Comparison of ENCODE assay signal across 8 mouse cellular contexts in the genomic region with DNA sequence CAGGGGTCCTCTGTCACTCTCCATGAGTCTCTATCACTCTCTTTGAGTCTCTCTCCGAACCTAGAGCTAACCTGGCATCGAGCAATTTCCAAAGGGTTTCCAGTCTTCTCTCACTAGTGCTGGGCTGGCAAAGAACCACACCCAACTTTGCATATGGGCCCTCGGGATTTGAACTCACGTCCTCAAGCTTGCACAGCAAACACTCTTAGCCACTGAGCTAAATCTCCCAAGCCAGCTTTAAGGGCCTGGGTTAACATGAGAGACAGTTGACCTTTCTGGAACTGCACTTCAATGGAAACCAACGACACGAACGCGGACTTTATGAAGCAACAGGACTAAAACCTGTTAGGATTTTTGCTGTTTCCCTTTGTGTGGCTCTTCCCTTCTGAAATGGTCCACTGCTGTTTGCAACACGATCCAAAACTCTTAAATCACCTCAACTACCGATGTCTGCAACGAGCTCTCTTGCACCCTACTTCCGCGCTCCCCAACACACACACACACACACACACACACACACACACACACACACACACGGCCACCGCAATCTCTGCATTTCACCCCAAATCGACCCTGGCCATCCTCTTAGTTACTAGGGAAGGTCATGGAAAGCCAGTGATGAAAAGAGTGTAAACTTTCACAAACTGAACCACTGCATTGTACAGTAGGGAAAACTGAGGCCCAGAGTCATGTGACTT. TPM values are rescaled to one million over a fixed set of nuclear protein-coding genes. Genes with fewer than 3 reads are reported as not detected.
DNase-seq lines count a peak whose midpoint lies in the region; ATAC-seq and TF ChIP-seq lines count a peak whose summit lies in the region.

No protein-coding gene starts in this region.

- no peaks in the 10 kb centered on the region for H3K27me3 ChIP-seq in embryonic facial prominence, embryonic 11.5 days (ENCODE audit: control insufficient read depth, insufficient read depth, low read length)
- no peaks in the 10 kb centered on the region for H3K27me3 ChIP-seq in intestine, embryonic 16.5 days (replicated peaks; ENCODE audit: control insufficient read depth, insufficient read depth, low read length)
- H3K27me3 ChIP-seq in midbrain, postnatal 0 days (ENCODE audit: insufficient read depth, low read length) = peaks cover 8% of the 10 kb centered on the region; the same call in 1 of the 2 replicates

- H3K36me3 ChIP-seq in embryonic facial prominence, embryonic 11.5 days (replicated peaks; ENCODE audit: control insufficient read depth, insufficient read depth, low read depth, low read length) = no peaks in the 10 kb centered on the region
- no peaks in the 10 kb centered on the region for H3K36me3 ChIP-seq in intestine, embryonic 16.5 days (ENCODE audit: control insufficient read depth, insufficient read depth, low read length)
- no peaks in the 10 kb centered on the region for H3K36me3 ChIP-seq in midbrain, postnatal 0 days (ENCODE audit: insufficient read depth, low read length)

- no peak overlapping the region for H3K27ac ChIP-seq in embryonic facial prominence, embryonic 11.5 days (replicated peaks; ENCODE audit: low read depth, low read length)
- peak overlapping the region; percentile 97 for H3K27ac ChIP-seq in intestine, embryonic 16.5 days (ENCODE audit: low read length)
- no peak overlapping the region for H3K27ac ChIP-seq in midbrain, postnatal 0 days (ENCODE audit: low read depth, low read length)

- TF ChIP-seq CTCF in midbrain, postnatal 0 days (IDR thresholded peaks at IDR 0.05) = no peak

- H3K9me3 ChIP-seq in embryonic facial prominence, embryonic 11.5 days (replicated peaks; ENCODE audit: control insufficient read depth, low read length) = no peaks in the 10 kb centered on the region
- no peaks in the 10 kb centered on the region for H3K9me3 ChIP-seq in intestine, embryonic 16.5 days (ENCODE audit: control insufficient read depth, low read length)
- H3K9me3 ChIP-seq in midbrain, postnatal 0 days (ENCODE audit: low read length) = no peaks in the 10 kb centered on the region

- DNase-seq in kidney, postnatal 10 days = peak; percentile 50
- no peak for DNase-seq in kidney, adult 18-20 months
- no peak for DNase-seq in embryonic facial prominence, embryonic 11.5 days (ENCODE audit: low spot score)
- no peak for DNase-seq in midbrain, postnatal 0 days (ENCODE audit: low spot score)
- DNase-seq in ovary, postnatal 36 days (ENCODE audit: low spot score) = no peak
- DNase-seq in urinary bladder, adult 18-20 months (ENCODE audit: low spot score in 2 of 2) = no peak
- DNase-seq in cerebellum, adult 8-10 months = no peak

- H3K4me1 ChIP-seq in embryonic facial prominence, embryonic 11.5 days (ENCODE audit: control insufficient read depth, insufficient read depth, low read length) = no peaks in the 10 kb centered on the region; the same call in 1 of the 2 replicates
- peaks cover 28% of the 10 kb centered on the region for H3K4me1 ChIP-seq in intestine, embryonic 16.5 days (ENCODE audit: control insufficient read depth, insufficient read depth, low read length)
- 0 out of 2 replicates have a peak, but pooled peaks cover 3% of the 10 kb centered on the region for H3K4me1 ChIP-seq in midbrain, postnatal 0 days (ENCODE audit: insufficient read depth, low read length)

- no peak for ATAC-seq in embryonic facial prominence, embryonic 11.5 days (replicated peaks; ENCODE audit: insufficient number of reproducible peaks, low FRiP score, low TSS enrichment, low read depth)
- ATAC-seq in intestine, embryonic 16.5 days = no peak
- no peak for ATAC-seq in midbrain, postnatal 0 days (ENCODE audit: low FRiP score)

- H3K4me3 ChIP-seq in embryonic facial prominence, embryonic 11.5 days (ENCODE audit: low read depth, low read length) = peak overlapping the region; percentile 84
- peak overlapping the region; percentile 95 for H3K4me3 ChIP-seq in intestine, embryonic 16.5 days (ENCODE audit: low read length)
- H3K4me3 ChIP-seq in midbrain, postnatal 0 days (ENCODE audit: low read depth, low read length) = peak overlapping the region; percentile 61

- H3K4me2 ChIP-seq in embryonic facial prominence, embryonic 11.5 days (ENCODE audit: low read depth, low read length) = peak overlapping the region; percentile 64
- peak overlapping the region; percentile 84 for H3K4me2 ChIP-seq in intestine, embryonic 16.5 days (ENCODE audit: low read depth, low read length)
- H3K4me2 ChIP-seq in midbrain, postnatal 0 days (ENCODE audit: low read depth, low read length, poor library complexity, severe bottlenecking) = peak overlapping the region; percentile 96; the same call in 1 of the 2 replicates

- peak overlapping the region; percentile 92 for H3K9ac ChIP-seq in embryonic facial prominence, embryonic 11.5 days (replicated peaks; ENCODE audit: low read length)
- peak overlapping the region; percentile 99 for H3K9ac ChIP-seq in intestine, embryonic 16.5 days (ENCODE audit: low read depth, low read length)
- H3K9ac ChIP-seq in midbrain, postnatal 0 days (replicated peaks; ENCODE audit: low read length, poor library complexity, severe bottlenecking) = no peak overlapping the region

- 83% methylated on average over 16 of the region's 16 CpGs for WGBS in embryonic facial prominence, embryonic 11.5 days
- WGBS in intestine, embryonic 16.5 days = 53% methylated on average over 16 of the region's 16 CpGs
- 82% methylated on average over 16 of the region's 16 CpGs for WGBS in midbrain, postnatal 0 days

RNA-seq across cellular contexts. Expression of a gene that starts 1.5 kb away (rescaled TPM):
- polyA plus RNA-seq in embryonic facial prominence, embryonic 11.5 days (2014; fragmentation: Nextera tagmentation; extraction: Ambion mirVana) = 11.5 and 12.8 TPM in 2 replicates
- polyA plus RNA-seq in intestine, embryonic 16.5 days (2015; fragmentation: Nextera tagmentation; extraction: Ambion mirVana) = 23.6 and 26.9 TPM in 2 replicates
- total RNA-seq in midbrain, postnatal 0 days (2014; rRNA removed) = 20.3 and 21.8 TPM in 2 replicates
- 6.7 and 7.2 TPM in 2 replicates for polyA plus RNA-seq in midbrain, postnatal 0 days (2015; fragmentation: Nextera tagmentation; extraction: Ambion mirVana)
